Mouse (Mus musculus): ENCODE measurements around the gene Lypd8.

- TF ChIP-seq CTCF (IDR thresholded peaks at IDR 0.05; ENCODE audit: borderline replicate concordance, insufficient read depth, low read length), result no peak
- TF ChIP-seq POLR2A (IDR thresholded peaks at IDR 0.05; ENCODE audit: low read depth, low read length), result no peak
These were observed 673 bp downstream of the Lypd8 start for GRCm38 (mm10) chr11:58379516-58379915.

All from embryonic fibroblast, embryonic 13.5 days (primary cell).